Mouse (Mus musculus) bone marrow, adult 2 months (tissue): ENCODE measurements at regions not wholly inside any gene's neighbourhood (a gene's known extent, or its start where the extent isn't known, plus 50 kb on each side); places are given as distances from the start of the nearest gene placed in this dataset.

Experiments used
- CTCF ChIP-seq: fragments of 200-500 bp; IDR thresholded peaks from 2 replicates; pipeline ENCODE4 v1.5.1; 2011; ENCODE audit warnings: low read length, control low read depth; ENCODE audit not compliant: control insufficient read depth, insufficient read depth
- POLR2A ChIP-seq: fragments of 200-500 bp; IDR thresholded peaks from 2 replicates; pipeline ENCODE4 v1.6.1; 2011; ENCODE audit warnings: low read depth, mild to moderate bottlenecking, control low read depth, low read length, borderline replicate concordance; ENCODE audit not compliant: control insufficient read depth

DNA sequence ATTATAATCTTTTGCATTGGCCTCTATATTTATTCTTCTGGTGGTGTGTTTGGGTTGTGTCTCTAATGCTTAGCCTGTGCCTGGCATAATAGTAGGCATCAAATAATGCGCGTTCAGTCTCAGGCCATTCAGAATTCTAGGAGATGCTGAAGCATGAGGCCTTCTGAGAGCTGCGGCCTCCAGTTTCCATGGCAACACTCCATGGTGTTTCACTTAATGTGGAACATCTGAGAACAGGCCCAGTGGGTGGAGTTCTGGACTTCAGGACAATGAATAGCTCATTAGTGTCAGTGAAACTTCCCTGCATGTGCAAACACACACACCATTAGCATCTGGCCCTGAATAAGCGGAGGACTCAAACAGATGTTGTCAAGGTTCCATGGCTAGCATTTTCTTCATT lies 426.5 kb downstream of the Ets1 start:
- TF ChIP-seq CTCF (no peak), POLR2A (no peak)
